Mouse (Mus musculus) midbrain, embryonic 12.5 days (tissue): ENCODE results near the gene H1foo. TPM values are rescaled to one million over a fixed set of nuclear protein-coding genes. Genes with fewer than 3 reads are reported as not detected.

Source experiments
- ATAC-seq: fragments of 200-750 bp; cut with Nextera tagmentation; 2 replicates; pipeline ENCODE4 v1.8.0; 2017; ENCODE audit warnings: low read depth, moderate TSS enrichment, moderate library complexity; ENCODE audit not compliant: low FRiP score
- H3K27ac ChIP-seq: fragments of 300-500 bp; sonication (generic); replicated peaks from 2 replicates; pipeline ENCODE4 v1.5.1; 2016; ENCODE audit warnings: mild to moderate bottlenecking
- H3K27me3 ChIP-seq: fragments of 300-500 bp; sonication (generic); 2 replicates; pipeline ENCODE4 v1.6.1; 2016; ENCODE audit warnings: mild to moderate bottlenecking
- H3K36me3 ChIP-seq: fragments of 300-500 bp; sonication (generic); 2 replicates; pipeline ENCODE4 v1.6.1; 2016
- H3K4me1 ChIP-seq: fragments of 300-500 bp; sonication (generic); 2 replicates; pipeline ENCODE4 v1.6.1; 2016
- H3K4me2 ChIP-seq: fragments of 300-500 bp; sonication (generic); replicated peaks from 2 replicates; pipeline ENCODE4 v1.6.1; 2016; ENCODE audit warnings: mild to moderate bottlenecking, moderate library complexity
- H3K4me3 ChIP-seq: fragments of 300-500 bp; sonication (generic); 2 replicates; pipeline ENCODE4 v1.5.1; 2016; ENCODE audit warnings: mild to moderate bottlenecking
- H3K9ac ChIP-seq: fragments of 300-500 bp; sonication (generic); replicated peaks from 2 replicates; pipeline ENCODE4 v1.6.1; 2016; ENCODE audit warnings: mild to moderate bottlenecking, moderate library complexity
- H3K9me3 ChIP-seq: fragments of 300-500 bp; sonication (generic); 2 replicates; pipeline ENCODE4 v1.6.1; 2016; ENCODE audit warnings: mild to moderate bottlenecking
- WGBS: fragments of 180-500 bp; shearing (Covaris S2); methylation state at CpG from one replicate; pipeline ENCODE4 v1.1.7; 2016; 5-methylcytosine and 5-hydroxymethylcytosine counted together
- polyA plus RNA-seq: library from polyadenylated mRNA; unstranded; fragments of >200 nt; fragmentation: Nextera tagmentation; extraction: Ambion mirVana; gene quantifications from 2 replicates; pipeline ENCODE4 v1.2.1, GENCODE M21; 2016

Gene H1foo
- polyA plus RNA-seq, 1 experiment from 2014 or later: not detected

DNA sequence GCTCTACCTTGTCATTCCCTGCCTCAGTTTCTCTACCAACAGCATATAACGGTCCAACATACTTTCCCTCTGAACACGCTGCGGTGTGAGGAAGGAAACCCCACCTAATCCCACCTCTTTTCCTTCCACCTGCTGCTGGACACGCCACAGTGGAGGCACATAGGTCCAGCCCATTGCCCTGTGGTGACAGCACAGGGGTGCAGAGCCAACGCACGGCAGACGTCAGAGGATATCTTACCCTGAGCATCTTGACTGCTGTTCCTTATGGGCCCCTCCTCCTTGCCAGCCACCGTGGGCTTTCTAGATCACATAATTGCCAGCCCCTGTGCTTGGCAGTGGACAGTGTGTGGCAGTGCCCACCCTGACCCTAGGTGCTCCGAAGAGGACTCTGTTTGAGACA is 45.7 kb downstream of the H1foo start:
- no peak for ATAC-seq
- whole genome bisulfite sequencing: 90% methylated on average over 9 of the region's 9 CpGs
- Histone ChIP-seq H3K4me1 (peaks cover 38% of the 10 kb centered on the region), H3K9ac (no peak overlapping the region), H3K36me3 (no peaks in the 10 kb centered on the region), H3K4me3 (no peak overlapping the region), H3K27ac (no peak overlapping the region), H3K27me3 (peaks cover 66% of the 10 kb centered on the region), H3K9me3 (no peaks in the 10 kb centered on the region), H3K4me2 (no peak overlapping the region)

DNA sequence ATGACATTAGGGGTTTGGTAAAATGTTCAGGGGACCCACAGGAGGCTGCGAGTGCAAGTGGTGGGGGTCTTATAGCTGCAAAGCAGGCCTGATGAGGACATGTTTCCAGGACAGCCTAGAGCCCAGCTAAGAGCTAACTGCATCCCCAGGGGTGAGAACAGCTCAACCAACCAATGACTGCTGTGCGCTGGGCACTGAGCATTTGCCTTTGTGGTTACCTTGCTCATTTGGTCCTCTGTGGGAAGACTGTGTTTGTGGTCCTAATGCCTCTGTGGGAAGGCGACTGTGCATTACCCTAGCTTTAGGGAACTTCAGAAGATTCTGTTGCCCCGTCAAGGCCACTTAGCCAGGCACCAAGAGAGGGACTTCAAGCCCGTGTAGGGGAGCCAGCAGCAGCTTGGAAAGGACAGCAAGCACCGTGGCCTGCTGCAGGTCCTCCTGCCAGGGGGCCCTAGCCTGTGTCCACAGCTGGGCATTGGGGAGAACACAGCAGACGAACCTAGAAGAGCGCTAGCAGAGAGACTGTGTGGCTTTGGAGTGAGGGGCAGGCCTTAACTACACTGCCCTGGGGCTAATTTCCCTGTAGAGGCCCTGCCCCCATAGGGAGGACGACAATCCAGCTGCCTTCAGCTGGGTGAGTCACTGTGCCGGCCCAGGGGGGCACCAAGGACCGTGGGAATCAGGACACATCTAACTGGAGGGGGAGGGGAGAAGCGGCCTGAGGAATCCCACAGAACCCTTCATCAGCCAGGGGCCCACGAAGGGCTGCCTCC is 46.6 kb downstream of the H1foo start:
- no peak for ATAC-seq
- 28% methylated on average over 13 of the region's 13 CpGs for WGBS
- peaks cover 74% of the 10 kb centered on the region for H3K27me3 ChIP-seq

DNA sequence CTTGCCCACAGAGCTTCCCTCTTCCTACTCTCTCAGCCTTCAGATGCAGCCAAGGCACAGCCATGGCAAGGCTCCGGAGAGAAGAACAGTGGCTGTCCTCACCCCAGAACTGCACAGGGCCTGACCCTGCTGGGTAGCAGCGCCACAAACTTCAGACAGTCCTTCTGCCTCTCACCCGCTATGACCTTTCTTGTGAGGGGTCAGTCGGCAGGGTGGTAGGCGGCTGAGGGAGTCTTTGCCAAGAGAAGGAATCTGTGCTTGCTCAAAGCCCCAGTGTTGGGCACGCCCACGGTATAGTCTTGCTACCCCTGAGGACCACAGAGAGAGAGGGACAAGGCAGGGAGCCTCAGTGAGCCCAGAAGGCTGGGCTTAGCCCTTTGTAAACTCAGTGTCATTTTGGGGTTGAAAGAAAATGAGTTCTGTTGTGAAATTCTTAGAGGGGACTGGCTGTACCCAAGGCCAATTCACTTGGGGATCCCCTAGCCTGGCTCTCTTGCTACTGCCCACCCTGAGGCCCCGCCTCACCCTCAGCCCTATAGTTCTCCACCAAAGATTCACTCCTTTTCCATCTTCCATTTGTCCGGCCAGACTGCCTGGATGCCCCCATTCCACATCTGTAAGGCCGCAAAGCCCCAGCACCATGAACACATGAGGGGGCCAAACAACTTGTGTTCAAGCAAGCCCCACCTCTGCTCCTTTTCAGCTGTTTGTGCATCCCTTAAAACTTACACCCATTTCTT is 47.3 kb downstream of the H1foo start:
- 35% methylated on average over 10 of the region's 10 CpGs for WGBS
- Histone ChIP-seq H3K9ac (no peak overlapping the region), H3K27me3 (peaks cover 82% of the 10 kb centered on the region), H3K4me1 (peaks cover 27% of the 10 kb centered on the region), H3K27ac (no peak overlapping the region), H3K4me2 (0 out of 2 replicates have a peak overlapping the region, but pooled peaks have one; percentile 4), H3K36me3 (no peaks in the 10 kb centered on the region), H3K9me3 (no peaks in the 10 kb centered on the region), H3K4me3 (peak overlapping the region; percentile 5; the same call in 1 of the 2 replicates)
- ATAC-seq: no peak

More for the DNA sequence above, 46.6 kb downstream of the H1foo start:
- Histone ChIP-seq H3K36me3 (no peaks in the 10 kb centered on the region), H3K4me1 (peaks cover 34% of the 10 kb centered on the region), H3K9ac (no peak overlapping the region), H3K9me3 (no peaks in the 10 kb centered on the region), H3K27ac (no peak overlapping the region), H3K4me2 (peak overlapping the region; percentile 3; the same call in 1 of the 2 replicates), H3K4me3 (no peak overlapping the region)

- 47% methylated on average over 6 of the region's 6 CpGs for WGBS
- peak overlapping the region; percentile 85; the same call in 1 of the 2 replicates for H3K4me2 ChIP-seq
- no peaks in the 10 kb centered on the region for H3K36me3 ChIP-seq
- H3K9me3 ChIP-seq: no peaks in the 10 kb centered on the region
- H3K9ac ChIP-seq: no peak overlapping the region
- peaks cover 82% of the 10 kb centered on the region for H3K27me3 ChIP-seq
- peaks cover 29% of the 10 kb centered on the region for H3K4me1 ChIP-seq
- ATAC-seq: no peak
- peak overlapping the region; percentile 57 for H3K4me3 ChIP-seq
- no peak overlapping the region for H3K27ac ChIP-seq
These were observed 48.2 kb downstream of the H1foo start for GRCm38 (mm10) chr6:115992981-115993380.

DNA sequence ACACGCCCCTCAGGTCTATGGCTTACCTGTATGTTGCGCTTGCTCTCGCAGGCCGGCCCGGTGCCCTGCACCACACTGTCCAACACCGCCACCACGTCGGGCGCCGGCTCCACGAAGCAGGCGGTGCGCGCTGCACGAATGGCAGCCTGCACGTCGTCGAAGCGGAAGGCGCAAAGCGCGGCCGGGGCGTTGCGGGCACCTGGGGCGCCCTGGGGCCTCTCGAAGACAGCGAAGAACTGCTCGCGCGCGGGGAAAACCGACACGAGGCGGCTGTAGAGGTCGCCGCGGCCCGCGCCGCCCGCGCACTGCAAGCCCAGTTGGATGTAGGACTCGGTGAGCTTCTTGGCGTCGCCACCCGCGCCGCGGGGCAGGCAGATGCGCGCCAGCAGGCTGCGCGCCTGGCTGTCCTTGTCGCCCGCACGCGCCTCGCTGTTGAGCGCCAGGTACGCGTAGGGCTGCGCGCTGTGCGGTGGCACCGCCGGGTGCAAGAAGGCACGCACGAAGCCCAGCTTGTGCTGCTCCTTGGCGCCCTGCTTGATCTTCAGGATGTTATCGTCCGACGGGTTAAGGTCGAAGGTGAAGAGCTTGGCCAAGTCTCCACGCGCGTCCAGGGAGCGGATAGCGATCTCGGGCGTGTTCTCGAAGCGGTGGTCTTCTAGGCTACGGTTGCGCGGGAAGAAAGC is 48.9 kb downstream of the H1foo start:
- Histone ChIP-seq H3K9me3 (no peaks in the 10 kb centered on the region), H3K9ac (0 out of 2 replicates have a peak overlapping the region, but pooled peaks have one; percentile 52), H3K27ac (no peak overlapping the region), H3K36me3 (no peaks in the 10 kb centered on the region), H3K27me3 (peaks cover 80% of the 10 kb centered on the region), H3K4me3 (peak overlapping the region; percentile 57), H3K4me2 (peak overlapping the region; percentile 85), H3K4me1 (peaks cover 29% of the 10 kb centered on the region)
- 4% methylated on average over 73 of the region's 86 CpGs for WGBS
- no peak for ATAC-seq

- Histone ChIP-seq H3K4me1 (peaks cover 29% of the 10 kb centered on the region), H3K4me3 (peak overlapping the region; percentile 57), H3K27ac (no peak overlapping the region), H3K9ac (peak overlapping the region; percentile 52; the same call in 1 of the 2 replicates), H3K27me3 (peaks cover 75% of the 10 kb centered on the region), H3K4me2 (peak overlapping the region; percentile 85), H3K36me3 (no peaks in the 10 kb centered on the region), H3K9me3 (no peaks in the 10 kb centered on the region)
- under 1% methylated on average over 87 of the region's 93 CpGs for WGBS
- no peak for ATAC-seq
These were observed 49.6 kb downstream of the H1foo start for GRCm38 (mm10) chr6:115994146-115994876.

DNA sequence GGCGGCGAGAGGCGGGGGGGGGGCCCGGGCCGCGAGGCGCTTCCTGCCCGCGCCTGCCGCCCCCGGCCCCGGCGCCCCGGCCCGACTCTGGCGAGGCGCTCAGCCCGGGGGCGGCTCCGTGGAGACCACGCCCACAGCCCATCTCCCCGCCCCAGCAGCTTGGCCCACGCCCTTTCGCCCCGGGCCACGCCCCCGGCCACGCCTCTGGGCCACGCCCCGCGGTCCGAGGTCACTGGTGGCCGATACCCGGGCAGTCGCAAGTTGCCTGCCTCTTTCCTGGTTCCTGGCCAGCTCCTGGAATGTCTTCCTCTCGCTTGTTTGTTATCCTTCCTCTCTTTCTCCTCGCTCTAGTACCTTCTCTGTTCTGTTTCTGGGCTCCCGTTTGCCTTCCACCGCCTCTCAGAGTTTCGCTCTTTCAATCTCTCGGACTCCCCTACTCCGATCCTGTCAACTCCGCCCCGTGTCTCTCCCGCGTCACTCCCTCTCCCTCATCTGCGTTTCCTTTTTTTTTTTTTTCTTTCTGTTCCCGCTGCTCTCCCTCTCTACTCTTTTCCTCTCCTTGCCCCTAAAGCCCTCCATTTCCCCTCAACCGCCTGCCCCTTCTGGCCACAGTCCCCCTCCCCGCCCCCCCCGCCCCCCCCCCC is 50.3 kb downstream of the H1foo start, which contains the start of gene Plxnd1:
Plxnd1 (minus strand) TSS at position 129 of the 644 bp plus-strand sequence.
- no peak within 1 kb of the TSS for H3K27ac ChIP-seq
- peak; percentile 64 for ATAC-seq
- WGBS: under 1% methylated on average over 30 of the region's 51 CpGs
- H3K4me1 ChIP-seq: peaks cover 29% of the 10 kb centered on the region
- no peaks in the 10 kb centered on the region for H3K9me3 ChIP-seq
- peaks cover 68% of the 10 kb centered on the region for H3K27me3 ChIP-seq
- H3K36me3 ChIP-seq: no peaks in the 10 kb centered on the region
- peak within 1 kb of the TSS; percentile 57 for H3K4me3 ChIP-seq
- H3K4me2 ChIP-seq: peak within 1 kb of the TSS; percentile 85
- peak within 1 kb of the TSS; percentile 52; the same call in 1 of the 2 replicates for H3K9ac ChIP-seq

DNA sequence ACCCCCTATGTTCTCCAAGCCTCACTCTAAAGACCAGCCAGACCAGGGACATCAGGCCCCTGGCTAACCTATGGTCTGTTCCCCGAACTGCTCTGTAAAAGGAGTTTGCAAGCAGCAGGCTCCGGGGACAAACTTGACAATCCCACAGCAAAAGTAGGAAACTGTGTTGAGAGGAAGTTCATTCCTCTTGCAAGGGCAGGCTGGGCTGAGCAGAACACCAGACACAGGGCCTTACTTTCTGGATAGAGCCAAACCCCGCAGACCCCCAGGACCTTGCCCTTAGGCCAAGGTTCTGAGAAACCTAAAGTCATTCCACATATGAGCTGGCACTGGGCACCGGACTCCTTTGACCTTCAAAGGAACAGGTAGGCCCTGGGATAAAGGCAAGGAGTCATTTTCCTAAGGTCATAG is 50.8 kb downstream of the H1foo start:
- no peak for ATAC-seq
- Histone ChIP-seq H3K4me3 (peak overlapping the region; percentile 57), H3K27ac (no peak overlapping the region), H3K4me2 (peak overlapping the region; percentile 85), H3K4me1 (peaks cover 29% of the 10 kb centered on the region), H3K9ac (no peak overlapping the region; the same call in 1 of the 2 replicates), H3K36me3 (no peaks in the 10 kb centered on the region), H3K27me3 (peaks cover 62% of the 10 kb centered on the region), H3K9me3 (no peaks in the 10 kb centered on the region)
- 62% methylated on average over 4 of the region's 4 CpGs for WGBS

DNA sequence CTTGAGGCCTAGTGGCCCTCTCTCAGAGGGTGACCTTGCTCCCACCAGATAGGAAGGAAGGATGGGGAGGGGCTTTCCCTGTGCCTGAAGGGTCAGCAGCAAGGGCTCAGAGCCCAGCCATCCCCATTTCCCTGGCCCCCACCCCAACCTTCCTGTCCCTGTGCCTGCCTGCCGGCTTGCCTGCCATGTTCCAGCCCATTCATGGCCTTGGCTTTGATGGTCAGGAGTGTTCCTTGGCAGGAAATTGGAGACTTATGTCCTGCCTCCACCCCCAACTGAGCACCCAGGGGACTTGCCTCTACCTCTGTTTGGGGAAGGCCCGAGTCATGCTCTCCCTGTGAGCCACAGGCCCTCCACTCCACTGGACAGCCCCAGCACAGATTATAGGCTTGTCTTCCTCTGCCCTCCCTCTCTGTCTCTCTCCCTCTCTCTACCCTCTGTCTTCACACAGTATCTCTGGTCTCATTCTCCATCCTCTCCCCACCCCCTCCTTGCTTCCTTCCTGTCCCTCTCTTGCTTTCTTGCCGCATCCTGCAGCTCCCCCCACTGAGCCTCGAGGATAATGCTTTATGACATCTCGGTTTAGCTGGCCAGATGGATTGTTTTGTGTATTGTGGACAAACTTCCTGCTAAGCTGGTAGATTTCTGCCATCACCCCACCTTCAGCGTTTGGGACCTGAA is 51.6 kb downstream of the H1foo start:
- no peak overlapping the region for H3K27ac ChIP-seq
- no peak overlapping the region for H3K4me3 ChIP-seq
- H3K9me3 ChIP-seq: no peaks in the 10 kb centered on the region
- peaks cover 55% of the 10 kb centered on the region for H3K27me3 ChIP-seq
- no peak overlapping the region; the same call in 1 of the 2 replicates for H3K9ac ChIP-seq
- H3K36me3 ChIP-seq: no peaks in the 10 kb centered on the region
- 47% methylated on average over 6 of the region's 6 CpGs for WGBS
- ATAC-seq: no peak
- H3K4me2 ChIP-seq: no peak overlapping the region
- H3K4me1 ChIP-seq: peaks cover 28% of the 10 kb centered on the region

GRCm38 (mm10) chr6:115997726-115998311 is 53.1 kb downstream of the H1foo start:
- Histone ChIP-seq H3K27me3 (peaks cover 40% of the 10 kb centered on the region), H3K36me3 (no peaks in the 10 kb centered on the region), H3K4me1 (peaks cover 19% of the 10 kb centered on the region), H3K9me3 (no peaks in the 10 kb centered on the region), H3K4me2 (no peak overlapping the region), H3K4me3 (no peak overlapping the region), H3K27ac (no peak overlapping the region), H3K9ac (no peak overlapping the region)
- no peak for ATAC-seq
- WGBS: 15% methylated on average over 3 of the region's 3 CpGs
